8 mouse cellular contexts compared by ENCODE assay signal in the genomic region with DNA sequence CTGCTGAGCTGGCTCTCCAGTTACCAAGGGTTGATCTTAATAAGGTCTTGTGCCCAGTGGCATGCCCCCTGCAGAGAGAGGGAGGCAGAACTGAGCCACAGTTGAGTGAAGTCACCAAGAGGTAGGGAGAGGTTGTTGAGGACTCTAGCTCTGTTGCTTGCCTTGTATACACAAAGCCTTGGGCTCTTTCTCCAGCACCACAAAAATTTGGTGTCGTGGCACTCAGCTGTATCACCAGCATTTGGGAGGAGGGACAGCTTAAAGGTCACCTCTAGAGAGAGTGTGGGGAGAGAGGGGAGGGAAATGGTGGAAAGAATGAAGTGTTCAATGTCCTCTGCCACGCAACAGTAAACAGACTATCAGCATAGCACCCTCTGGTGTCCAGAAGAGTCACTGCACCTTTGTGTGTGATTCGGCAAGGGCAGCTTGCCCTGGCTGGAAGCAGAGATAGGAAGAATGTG. TPM values are rescaled to one million over a fixed set of nuclear protein-coding genes. Genes with fewer than 3 reads are reported as not detected.
DNase-seq lines count a peak whose midpoint lies in the region; ATAC-seq and TF ChIP-seq lines count a peak whose summit lies in the region.

No protein-coding gene starts in this region.

- peak; percentile 79 to 80 for DNase-seq in B cell, adult 2 months
- peak; percentile 60 for DNase-seq in liver, embryonic 11.5 days (ENCODE audit: low spot score)
- peak; percentile 83 for DNase-seq in naive thymus-derived CD4-positive, alpha-beta T cell, adult 2 months (ENCODE audit: low read depth)
- peak; percentile 65 to 81 for DNase-seq in spleen, postnatal 4 days (ENCODE audit: low spot score in 2 of 2)

- no peak overlapping the region for H3K4me2 ChIP-seq in heart, embryonic 13.5 days
- no peak overlapping the region for H3K4me2 ChIP-seq in kidney, embryonic 16.5 days (replicated peaks; ENCODE audit: low read depth, low read length)
- H3K4me2 ChIP-seq in liver, embryonic 11.5 days = no peak overlapping the region

- 2% methylated on average over 3 of the region's 3 CpGs for WGBS in heart, embryonic 13.5 days
- 3% methylated on average over 3 of the region's 3 CpGs for WGBS in kidney, embryonic 16.5 days
- WGBS in liver, embryonic 11.5 days = 6% methylated on average over 3 of the region's 3 CpGs

- H3K4me3 ChIP-seq in bone marrow macrophage, adult 2 months (ENCODE audit: insufficient read depth, low read length) = no peak overlapping the region
- no peak overlapping the region for H3K4me3 ChIP-seq in heart, embryonic 13.5 days
- H3K4me3 ChIP-seq in kidney, embryonic 16.5 days (ENCODE audit: low read length) = no peak overlapping the region
- H3K4me3 ChIP-seq in liver, embryonic 11.5 days (ENCODE audit: low read depth, low read length) = no peak overlapping the region

- H3K36me3 ChIP-seq in heart, embryonic 13.5 days = peaks cover 19% of the 10 kb centered on the region; the same call in 1 of the 2 replicates
- H3K36me3 ChIP-seq in kidney, embryonic 16.5 days (ENCODE audit: insufficient read depth, low read length) = no peaks in the 10 kb centered on the region
- peaks cover 7% of the 10 kb centered on the region; the same call in 1 of the 2 replicates for H3K36me3 ChIP-seq in liver, embryonic 11.5 days (ENCODE audit: control insufficient read depth, insufficient read depth, low read length)

- no peak overlapping the region for H3K9ac ChIP-seq in heart, embryonic 13.5 days
- H3K9ac ChIP-seq in kidney, embryonic 16.5 days (replicated peaks; ENCODE audit: low read length) = no peak overlapping the region
- H3K9ac ChIP-seq in liver, embryonic 11.5 days (ENCODE audit: low read depth, low read length) = no peak overlapping the region

- no peaks in the 10 kb centered on the region for H3K27me3 ChIP-seq in heart, embryonic 13.5 days (replicated peaks)
- no peaks in the 10 kb centered on the region for H3K27me3 ChIP-seq in kidney, embryonic 16.5 days (ENCODE audit: insufficient read depth, low read length)
- no peaks in the 10 kb centered on the region for H3K27me3 ChIP-seq in liver, embryonic 11.5 days (replicated peaks; ENCODE audit: control insufficient read depth, insufficient read depth, low read length)

- no peak for TF ChIP-seq POLR2A in bone marrow macrophage, adult 2 months (IDR thresholded peaks at IDR 0.05; ENCODE audit: borderline replicate concordance, low read depth, low read length)

- peak; percentile 94 for ATAC-seq in erythroblast, adult 5-6 weeks (replicated peaks; ENCODE audit: low FRiP score, poor library complexity, severe bottlenecking)
- ATAC-seq in heart, embryonic 13.5 days (ENCODE audit: extremely low read depth, insufficient number of reproducible peaks, low FRiP score, low TSS enrichment) = peak; percentile 45; the same call in 1 of the 2 replicates
- ATAC-seq in kidney, embryonic 16.5 days (ENCODE audit: low FRiP score, low TSS enrichment) = peak; percentile 69
- peak; percentile 54 for ATAC-seq in liver, embryonic 11.5 days (replicated peaks; ENCODE audit: low FRiP score)

- H3K4me1 ChIP-seq in bone marrow macrophage, adult 2 months (ENCODE audit: control insufficient read depth, insufficient read depth, low read length) = peaks cover 17% of the 10 kb centered on the region
- peaks cover 16% of the 10 kb centered on the region for H3K4me1 ChIP-seq in heart, embryonic 13.5 days
- H3K4me1 ChIP-seq in kidney, embryonic 16.5 days (ENCODE audit: insufficient read depth, low read length) = peaks cover 9% of the 10 kb centered on the region; the same call in 1 of the 2 replicates
- peaks cover 18% of the 10 kb centered on the region; the same call in 1 of the 2 replicates for H3K4me1 ChIP-seq in liver, embryonic 11.5 days (replicated peaks; ENCODE audit: control insufficient read depth, insufficient read depth, low read length)

- no peaks in the 10 kb centered on the region for H3K9me3 ChIP-seq in heart, embryonic 13.5 days
- H3K9me3 ChIP-seq in kidney, embryonic 16.5 days (ENCODE audit: low read length) = no peaks in the 10 kb centered on the region
- no peaks in the 10 kb centered on the region for H3K9me3 ChIP-seq in liver, embryonic 11.5 days (ENCODE audit: control insufficient read depth, low read length)

- no peak overlapping the region for H3K27ac ChIP-seq in bone marrow macrophage, adult 2 months (ENCODE audit: insufficient read depth, low read depth, low read length)
- H3K27ac ChIP-seq in heart, embryonic 13.5 days (replicated peaks) = no peak overlapping the region
- peak overlapping the region; percentile 36; the same call in 1 of the 2 replicates for H3K27ac ChIP-seq in kidney, embryonic 16.5 days (ENCODE audit: low read length)
- 0 out of 2 replicates have a peak overlapping the region, but pooled peaks have one; percentile 21 for H3K27ac ChIP-seq in liver, embryonic 11.5 days (ENCODE audit: low read depth, low read length)

- peak; percentile 79; the same call in 1 of the 2 replicates for TF ChIP-seq CTCF in bone marrow macrophage, adult 2 months (IDR thresholded peaks at IDR 0.05; ENCODE audit: low read depth, low read length)

RNA-seq across cellular contexts. Expression of gene Sord, which starts 9.2 kb away (rescaled TPM):
- 70.4 and 74.9 TPM in 2 replicates for polyA plus RNA-seq in bone marrow macrophage, adult 2 months (2012; ENCODE audit: insufficient read depth, insufficient read length, missing spikeins)
- total RNA-seq in erythroblast, adult 5-6 weeks (2015; ENCODE audit: low replicate concordance) = 14.6 and 18.8 TPM in 2 replicates
- total RNA-seq in erythroblast, adult 5-6 weeks (2017; ENCODE audit: low replicate concordance) = 15.3 and 18.7 TPM in 2 replicates
- polyA plus RNA-seq in heart, embryonic 13.5 days (2015; fragmentation: Nextera tagmentation; extraction: Ambion mirVana) = 51.3 and 58.6 TPM in 2 replicates
- 62.2 and 62.4 TPM in 2 replicates for polyA plus RNA-seq in kidney, embryonic 16.5 days (2015; fragmentation: Nextera tagmentation; extraction: Ambion mirVana)
- 172 and 180 TPM in 2 replicates for polyA plus RNA-seq in liver, embryonic 11.5 days (2014; fragmentation: Nextera tagmentation; extraction: Ambion mirVana)

RNA-seq across cellular contexts. Expression of gene Duox2, which starts 54.5 kb away (rescaled TPM):
- polyA plus RNA-seq in bone marrow macrophage, adult 2 months (2012; ENCODE audit: insufficient read depth, insufficient read length, missing spikeins) = not detected in 2 replicates
- total RNA-seq in erythroblast, adult 5-6 weeks (2015; ENCODE audit: low replicate concordance) = not detected in 2 replicates
- total RNA-seq in erythroblast, adult 5-6 weeks (2017; ENCODE audit: low replicate concordance) = not detected in 2 replicates
- polyA plus RNA-seq in heart, embryonic 13.5 days (2015; fragmentation: Nextera tagmentation; extraction: Ambion mirVana) = 0.06 and 0.17 TPM in 2 replicates
- polyA plus RNA-seq in kidney, embryonic 16.5 days (2015; fragmentation: Nextera tagmentation; extraction: Ambion mirVana) = 0.06 TPM in 2 replicates
- polyA plus RNA-seq in liver, embryonic 11.5 days (2014; fragmentation: Nextera tagmentation; extraction: Ambion mirVana) = not detected in 2 replicates

RNA-seq across cellular contexts. Expression of gene Duoxa2, which starts 55.0 kb away (rescaled TPM):
- not detected in 2 replicates for polyA plus RNA-seq in bone marrow macrophage, adult 2 months (2012; ENCODE audit: insufficient read depth, insufficient read length, missing spikeins)
- not detected in 2 replicates for total RNA-seq in erythroblast, adult 5-6 weeks (2015; ENCODE audit: low replicate concordance)
- total RNA-seq in erythroblast, adult 5-6 weeks (2017; ENCODE audit: low replicate concordance) = not detected in 2 replicates
- polyA plus RNA-seq in heart, embryonic 13.5 days (2015; fragmentation: Nextera tagmentation; extraction: Ambion mirVana) = not detected in 2 replicates
- not detected in 2 replicates for polyA plus RNA-seq in kidney, embryonic 16.5 days (2015; fragmentation: Nextera tagmentation; extraction: Ambion mirVana)
- polyA plus RNA-seq in liver, embryonic 11.5 days (2014; fragmentation: Nextera tagmentation; extraction: Ambion mirVana) = 0.12 TPM in 1 of 2 replicates, not detected in the other

RNA-seq across cellular contexts. Expression of gene Terb2, which starts 57.6 kb away (rescaled TPM):
- not detected in 2 replicates for polyA plus RNA-seq in bone marrow macrophage, adult 2 months (2012; ENCODE audit: insufficient read depth, insufficient read length, missing spikeins)
- total RNA-seq in erythroblast, adult 5-6 weeks (2015; ENCODE audit: low replicate concordance) = not detected in 2 replicates
- not detected in 2 replicates for total RNA-seq in erythroblast, adult 5-6 weeks (2017; ENCODE audit: low replicate concordance)
- polyA plus RNA-seq in heart, embryonic 13.5 days (2015; fragmentation: Nextera tagmentation; extraction: Ambion mirVana) = not detected in 2 replicates
- not detected in 2 replicates for polyA plus RNA-seq in kidney, embryonic 16.5 days (2015; fragmentation: Nextera tagmentation; extraction: Ambion mirVana)
- not detected in 2 replicates for polyA plus RNA-seq in liver, embryonic 11.5 days (2014; fragmentation: Nextera tagmentation; extraction: Ambion mirVana)

RNA-seq across cellular contexts. Expression of gene Patl2, which starts 57.7 kb away (rescaled TPM):
- 0.23 and 0.33 TPM in 2 replicates for polyA plus RNA-seq in bone marrow macrophage, adult 2 months (2012; ENCODE audit: insufficient read depth, insufficient read length, missing spikeins)
- not detected in 2 replicates for total RNA-seq in erythroblast, adult 5-6 weeks (2015; ENCODE audit: low replicate concordance)
- total RNA-seq in erythroblast, adult 5-6 weeks (2017; ENCODE audit: low replicate concordance) = not detected in 2 replicates
- polyA plus RNA-seq in heart, embryonic 13.5 days (2015; fragmentation: Nextera tagmentation; extraction: Ambion mirVana) = not detected in 2 replicates
- polyA plus RNA-seq in kidney, embryonic 16.5 days (2015; fragmentation: Nextera tagmentation; extraction: Ambion mirVana) = not detected in 2 replicates
- polyA plus RNA-seq in liver, embryonic 11.5 days (2014; fragmentation: Nextera tagmentation; extraction: Ambion mirVana) = 0.15 TPM in 1 of 2 replicates, not detected in the other

Comparison
In these comparisons a context has a peak if more than half of its experiments do, and no peak if none do; other contexts are left out.
1. H3K27ac ChIP-seq: peak in kidney, embryonic 16.5 days (single experiment) and liver, embryonic 11.5 days (single experiment); none in bone marrow macrophage, adult 2 months (single experiment) and heart, embryonic 13.5 days (single experiment).
2. Peak in every context shown above with its lines, with median percentiles within 50 percentile points of each other: DNase-seq and ATAC-seq.